Mouse (Mus musculus): ENCODE measurements around the gene Dnal1.

- TF ChIP-seq CTCF (IDR thresholded peaks at IDR 0.05; ENCODE audit: low read depth, low read length): no peak
- no peak for TF ChIP-seq EP300 (IDR thresholded peaks at IDR 0.05; ENCODE audit: insufficient read depth, low read depth, low read length)
- no peak for TF ChIP-seq POLR2A (IDR thresholded peaks at IDR 0.05; ENCODE audit: insufficient read depth, low read length)
Measured at GRCm38 (mm10) chr12:84173309-84173915, 59.2 kb downstream of the Dnal1 start.

Measured in ES-Bruce4 (cell line).